Mouse (Mus musculus) gastrocnemius, postnatal 25 days (tissue): ENCODE results near the gene Dtx2. TPM values are rescaled to one million over a fixed set of nuclear protein-coding genes. Genes with fewer than 3 reads are reported as not detected.
"Not testable (repeated sequence)": the region's sequence is repeated elsewhere in the genome, so short reads cannot be mapped to it uniquely, and the experiment has no call there.

ENCODE experiments used
- DNase-seq: peaks from one replicate; pipeline ENCODE4 v3.0.0; 2022
- total RNA-seq, 2 experiments: library from RNA; stranded (reverse); gene quantifications; 1 replicate in 1 of 2; 2 replicates in 1 of 2; pipeline ENCODE4 v1.2.3; 2021

The Dtx2 gene
- total RNA-seq, 2 experiments from 2014 or later, result 5.9 to 7.3 TPM

GRCm38 (mm10) chr5:136066404-136067148 is 72.0 kb downstream of the Dtx2 start:
- not testable (repeated sequence) for DNase-seq

- DNase-seq, result no peak
These were observed 74.8 kb downstream of the Dtx2 start for GRCm38 (mm10) chr5:136069411-136069810.

- DNase-seq, result no peak
These were observed 78.5 kb downstream of the Dtx2 start for GRCm38 (mm10) chr5:136073051-136073450.

GRCm38 (mm10) chr5:136073526-136073925 is 78.9 kb downstream of the Dtx2 start:
- no peak for DNase-seq

GRCm38 (mm10) chr5:136075076-136075475 is 80.5 kb downstream of the Dtx2 start:
- DNase-seq, result no peak

GRCm38 (mm10) chr5:136076284-136076683 is 81.7 kb downstream of the Dtx2 start:
- DNase-seq, result no peak

- DNase-seq, result no peak
These were observed 82.5 kb downstream of the Dtx2 start for GRCm38 (mm10) chr5:136077001-136077550.

- no peak for DNase-seq
These were observed 83.5 kb downstream of the Dtx2 start for GRCm38 (mm10) chr5:136078136-136078535.

GRCm38 (mm10) chr5:136082345-136082744 is 87.7 kb downstream of the Dtx2 start:
- DNase-seq, result no peak

Other genes with a start within 250 kb of the Dtx2 start
- not detected for gene Styxl1, start 216.4 kb upstream of the Dtx2 start, total RNA-seq
- gene Mdh2, start 216.3 kb upstream of the Dtx2 start, total RNA-seq, result 1,000 to 10,000 TPM; 1,176 to 1,179 TPM
- gene Srrm3, start 187.9 kb upstream of the Dtx2 start, total RNA-seq, result under 1 TPM; 0.08 to 0.21 TPM
- 100 to 1,000 TPM; 290 to 454 TPM for gene Hspb1, start 106.9 kb upstream of the Dtx2 start, total RNA-seq
- gene Ywhag, start 60.2 kb upstream of the Dtx2 start, total RNA-seq, result 100 to 1,000 TPM; 282 to 288 TPM
- gene Ssc4d, start 20.3 kb upstream of the Dtx2 start, total RNA-seq, result 1 to 10 TPM in 1 of 2 experiments, under 1 TPM in 1; 0.67 to 1.2 TPM
- not detected for gene Zp3, start 14.7 kb upstream of the Dtx2 start, total RNA-seq
- under 1 TPM in 1 of 2 experiments, not detected in 1; 0.11 TPM for gene Upk3b, start 43.7 kb downstream of the Dtx2 start, total RNA-seq
- not detected for gene Upk3bl, start 59.7 kb downstream of the Dtx2 start, total RNA-seq
- gene Rasa4, start 89.1 kb downstream of the Dtx2 start, total RNA-seq, result 10 to 100 TPM; 23.6 to 26.4 TPM
- gene Polr2j, start 121.8 kb downstream of the Dtx2 start, total RNA-seq, result 10 to 100 TPM; 55.1 to 58.7 TPM
- gene Lrwd1, start 141.3 kb downstream of the Dtx2 start, total RNA-seq, result 1 to 10 TPM; 3.2 to 3.8 TPM
- 1 to 10 TPM; 3.9 to 4.4 TPM for gene Alkbh4, start 141.3 kb downstream of the Dtx2 start, total RNA-seq
- 1 to 10 TPM; 1.5 to 1.6 TPM for gene Orai2, start 175.9 kb downstream of the Dtx2 start, total RNA-seq
- 10 to 100 TPM; 19.5 to 21.6 TPM for gene Prkrip1, start 204.2 kb downstream of the Dtx2 start, total RNA-seq